Mouse (Mus musculus) activated CD4-positive, CD25-positive, alpha-beta regulatory T cell, adult 4 months (primary cell): ENCODE data around the gene Lage3. TPM values are rescaled to one million over a fixed set of nuclear protein-coding genes. Genes with fewer than 3 reads are reported as not detected.
A peak's percentile ranks its signal among the peaks of the same experiment; 100 is the strongest.
"Not testable (repeated sequence)": the region's sequence is repeated elsewhere in the genome, so short reads cannot be mapped to it uniquely, and the experiment has no call there.

Experiments
- ATAC-seq: one replicate; pipeline ENCODE4 v1.8.0; 2017
- polyA plus RNA-seq, 2 experiments: library from polyadenylated mRNA; unstranded; fragments of 100-300 nt; shearing (Covaris generic); gene quantifications; one replicate each; pipeline ENCODE4 v1.2.1; 2017

Gene Lage3
- 10 to 100 TPM; 70.4 to 87.6 TPM for polyA plus RNA-seq

DNA sequence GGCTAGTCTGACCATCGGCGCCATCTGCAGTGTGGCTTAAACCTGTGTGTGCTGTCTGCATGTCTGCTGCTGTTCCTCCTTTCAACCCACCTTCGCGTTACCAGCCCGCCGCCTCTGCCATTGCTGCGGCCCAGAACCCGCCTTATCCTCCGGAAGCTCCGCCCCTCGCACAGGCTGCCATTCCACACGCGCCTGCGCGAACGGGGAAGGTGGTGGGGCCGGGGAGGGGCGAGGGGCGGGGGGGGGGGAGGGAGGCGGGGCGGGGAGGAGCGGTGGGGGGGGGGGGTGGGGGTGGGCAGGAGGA is at the start of gene Lage3:
Gene Lage3, minus strand, starts transcription at position 152 of the 304 bp plus-strand sequence.
- peak; percentile 77 for ATAC-seq

DNA sequence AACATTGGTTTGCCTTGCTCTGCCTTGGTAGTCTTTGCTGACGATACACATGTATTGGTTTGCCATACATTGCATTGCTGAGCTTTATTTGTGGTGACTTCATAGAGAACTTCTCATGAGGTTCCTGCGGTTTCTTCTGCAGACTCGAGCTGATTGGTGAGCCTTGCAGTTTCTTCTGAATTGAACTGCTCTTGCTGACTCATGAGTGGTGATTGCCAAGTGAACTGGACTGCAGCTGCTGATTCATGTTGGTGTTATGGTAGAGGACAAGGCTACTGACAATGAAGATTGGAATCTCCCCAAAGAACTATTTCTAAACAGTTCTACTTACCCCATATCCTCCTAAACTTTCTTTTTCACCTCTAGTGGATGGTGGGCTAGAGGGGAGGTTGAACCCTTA is 46.7 kb upstream of the Lage3 start:
- no peak for ATAC-seq

DNA sequence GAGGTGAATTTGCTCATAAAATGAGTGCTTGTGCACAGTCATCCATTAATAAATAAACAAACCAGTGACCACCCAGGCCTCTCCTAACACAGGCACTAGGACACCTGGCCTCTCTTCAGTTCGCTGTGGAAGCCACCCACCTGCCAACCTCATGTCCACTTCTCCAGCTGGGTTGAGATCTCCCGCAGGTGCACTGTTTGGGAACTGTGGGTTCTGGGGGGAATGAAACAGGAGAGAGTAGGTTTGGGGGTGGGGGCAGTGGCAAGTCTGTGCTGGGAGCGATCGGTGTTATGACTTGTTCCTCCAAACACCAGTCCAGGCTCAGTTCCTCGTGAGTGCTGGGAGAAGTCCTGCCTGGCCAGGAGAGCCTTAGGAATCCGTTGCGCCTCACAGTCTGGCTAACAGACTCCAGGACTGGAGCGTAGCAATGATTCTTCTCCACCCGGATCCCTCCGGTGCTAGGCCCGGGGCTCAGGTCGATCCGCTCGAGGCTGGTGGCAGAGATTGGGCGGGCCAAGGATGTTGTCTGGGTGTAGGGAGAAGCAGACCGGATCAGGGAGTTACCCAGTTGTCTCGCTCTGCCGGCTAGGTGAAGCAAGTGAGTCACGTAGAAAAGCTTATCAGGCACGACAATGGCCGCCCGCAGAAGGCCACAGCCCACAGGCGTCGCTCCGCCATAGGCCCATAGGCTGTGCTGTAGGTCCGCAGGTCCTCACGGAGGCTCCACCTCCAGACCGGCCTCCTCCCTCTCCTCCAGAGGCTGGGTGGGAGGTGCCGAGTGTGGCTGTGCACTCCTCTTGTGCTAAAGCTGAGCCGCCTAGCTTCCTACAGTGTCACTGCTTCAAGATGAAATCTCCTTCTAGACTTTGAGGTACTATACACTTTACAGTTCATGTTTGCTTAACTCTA is 39.4 kb upstream of the Lage3 start, which contains the start of the genes Fam3a and Ikbkg:
Gene Fam3a, minus strand, starts transcription at position 738 of the 909 bp plus-strand sequence.
Gene Ikbkg, plus strand, starts transcription at position 756 of the 909 bp plus-strand sequence.
- peak; percentile 98 for ATAC-seq

DNA sequence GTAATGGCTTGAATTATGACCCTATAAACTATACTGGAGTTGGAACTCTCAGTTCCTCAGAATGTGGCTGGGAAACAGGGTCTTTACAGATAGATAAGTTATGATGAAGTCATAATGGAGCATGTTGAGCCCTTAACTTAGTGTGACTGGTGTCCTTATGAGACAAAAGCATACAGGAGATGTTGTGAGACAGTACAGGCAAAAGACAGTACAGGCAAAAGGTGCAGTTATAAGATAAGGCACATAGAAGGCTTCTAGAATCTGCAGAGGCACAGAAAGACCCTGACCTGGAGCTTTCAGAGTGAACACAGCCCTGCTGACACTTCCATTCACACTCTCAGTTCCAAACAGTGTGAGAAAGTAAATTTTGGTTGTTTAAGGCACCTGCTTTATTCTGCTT is 34.7 kb upstream of the Lage3 start:
- no peak for ATAC-seq

DNA sequence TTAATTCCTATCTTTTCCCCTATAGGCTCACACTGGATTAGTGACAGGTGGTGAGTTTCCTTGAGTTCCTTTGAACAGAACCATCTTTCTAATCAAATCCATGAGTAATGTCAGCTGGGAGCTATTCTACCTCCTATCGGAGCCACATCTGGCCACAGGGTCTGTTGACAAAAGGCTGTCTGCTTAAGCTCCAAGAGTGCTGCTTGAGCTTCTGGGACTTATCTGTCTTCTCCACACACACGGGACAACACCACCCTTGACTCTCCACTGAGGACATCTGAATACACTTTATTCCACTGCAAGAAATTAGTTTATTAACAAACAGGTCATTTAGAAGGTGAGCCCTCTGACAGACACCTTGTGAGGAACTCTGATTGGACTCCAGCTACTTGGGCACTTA is 31.0 kb upstream of the Lage3 start:
- no peak for ATAC-seq

DNA sequence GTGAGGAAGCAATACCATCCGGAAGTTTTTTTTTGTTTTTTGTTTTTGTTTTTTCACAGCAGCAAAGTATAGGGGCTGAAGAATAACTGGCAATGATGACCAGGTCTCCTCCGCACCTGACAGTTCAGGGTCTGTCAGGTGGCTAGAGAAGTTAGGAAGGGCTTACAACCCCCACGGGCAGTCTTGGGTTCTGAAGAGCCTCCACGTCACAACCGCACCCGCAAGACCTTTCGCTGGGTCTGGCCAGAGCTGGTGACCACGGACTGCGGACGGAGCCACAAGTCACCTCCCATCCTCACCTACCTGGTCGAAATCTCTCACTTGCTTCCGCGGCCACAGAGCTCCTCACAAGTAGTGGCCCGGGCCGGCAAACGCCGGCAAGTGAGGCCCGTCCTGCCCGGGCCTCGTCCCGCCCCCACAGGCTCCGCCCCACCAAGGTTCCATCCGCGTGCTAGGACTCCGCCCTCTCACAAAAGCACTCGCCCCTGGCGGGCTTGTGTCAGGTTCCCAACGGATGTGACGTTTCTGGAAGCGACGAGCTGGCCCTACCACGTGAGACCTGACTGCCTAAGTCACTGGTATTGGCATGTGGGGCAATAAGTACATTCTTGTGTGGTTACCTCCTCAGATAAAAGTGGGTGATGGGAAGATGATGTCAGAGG is 19.6 kb upstream of the Lage3 start, which contains the start of the genes Ubl4a and Slc10a3:
Gene Ubl4a, minus strand, starts transcription at position 331 of the 662 bp plus-strand sequence.
Gene Slc10a3, minus strand, starts transcription at position 462 of the 662 bp plus-strand sequence.
- peak; percentile 95 for ATAC-seq

DNA sequence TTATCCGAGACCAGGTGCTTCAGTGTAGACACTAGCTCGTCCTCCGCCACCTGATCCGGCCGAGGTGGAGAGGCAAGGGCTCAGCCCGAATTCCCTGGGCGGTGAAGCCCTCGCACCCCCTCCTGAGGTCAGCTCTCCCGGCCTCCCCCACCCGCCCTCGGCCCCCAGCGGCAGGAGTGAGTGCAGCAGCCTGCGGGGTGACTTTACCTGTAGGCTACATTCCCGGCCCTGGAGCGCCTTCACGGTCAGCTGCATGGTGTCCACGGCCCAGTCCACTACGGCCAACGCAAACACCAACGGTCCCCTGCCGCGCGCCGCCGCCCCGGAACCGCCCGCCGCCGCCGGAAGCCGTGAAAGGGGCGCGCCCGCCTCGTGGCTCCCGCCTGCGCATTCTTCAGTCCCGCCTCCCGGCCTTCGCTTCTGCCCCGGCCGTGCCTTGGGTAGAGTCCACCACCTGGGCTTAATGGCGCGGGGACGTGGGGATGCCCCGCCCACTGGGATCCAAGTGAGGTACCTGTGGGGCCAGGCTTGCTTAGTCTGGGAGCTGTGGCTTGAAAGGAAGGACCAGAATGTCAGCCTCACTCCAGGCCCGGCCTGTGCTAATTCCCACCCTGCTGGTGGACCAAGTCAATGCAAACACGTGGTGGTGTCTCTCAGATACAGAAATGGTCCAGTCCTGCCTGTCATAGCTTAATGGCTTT is 14.9 kb upstream of the Lage3 start:
- ATAC-seq = peak; percentile 42

DNA sequence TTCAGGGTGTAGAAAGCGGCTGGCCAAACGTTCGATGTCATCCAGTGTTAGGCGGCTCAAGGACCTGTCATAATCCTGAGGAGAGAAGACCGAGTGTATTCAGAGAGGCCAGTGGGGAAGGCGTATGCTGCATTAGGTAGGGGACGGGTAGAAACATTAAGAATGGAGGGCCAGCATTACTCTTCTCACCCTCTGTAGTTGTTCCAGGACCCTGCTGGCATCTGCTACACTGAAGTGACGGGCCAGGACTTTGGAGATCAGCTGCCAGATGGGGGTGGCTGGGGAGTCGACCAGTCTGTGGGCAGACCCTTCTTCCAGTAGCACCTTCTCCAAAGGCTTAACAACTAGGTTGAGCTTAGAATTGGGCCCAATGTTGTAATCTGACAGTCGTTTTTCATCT is 14.1 kb upstream of the Lage3 start:
- no peak for ATAC-seq

DNA sequence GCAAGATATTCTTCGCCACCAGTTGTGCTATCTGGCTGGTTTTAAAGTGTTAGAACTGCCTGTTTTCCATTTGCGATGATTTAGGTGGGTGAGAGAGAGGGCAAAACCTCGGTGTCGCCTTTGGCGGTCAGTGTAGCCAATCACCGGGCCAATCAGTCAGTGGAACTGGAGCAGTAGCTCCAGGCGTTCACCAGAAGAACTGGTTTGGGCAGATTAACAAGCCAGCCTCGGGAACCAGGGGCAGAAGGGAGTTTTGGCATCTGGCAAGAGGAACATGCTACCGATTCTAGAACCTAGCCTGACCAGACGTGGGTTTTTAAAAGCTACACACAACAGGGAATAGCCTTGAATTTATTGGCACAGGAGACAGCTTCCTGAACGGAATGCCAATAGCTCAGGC is 5.8 kb upstream of the Lage3 start:
- no peak for ATAC-seq

DNA sequence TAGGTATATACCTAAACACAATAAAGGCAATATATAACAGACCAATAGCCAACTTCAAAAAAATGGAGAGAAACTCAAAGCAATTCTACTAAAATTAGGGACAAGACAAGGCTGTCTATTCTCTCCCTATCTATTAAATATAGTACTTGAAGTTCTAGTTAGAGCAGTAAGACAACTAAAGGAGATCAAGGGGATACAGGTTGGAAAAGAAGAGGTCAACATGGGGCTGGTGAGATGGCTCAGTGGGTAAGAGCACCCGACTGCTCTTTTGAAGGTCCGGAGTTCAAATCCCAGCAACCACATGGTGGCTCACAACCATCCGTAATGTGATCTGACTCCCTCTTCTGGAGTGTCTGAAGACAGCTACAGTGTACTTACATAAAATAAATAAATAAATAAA is 3.7 kb upstream of the Lage3 start:
- not testable (repeated sequence) for ATAC-seq

DNA sequence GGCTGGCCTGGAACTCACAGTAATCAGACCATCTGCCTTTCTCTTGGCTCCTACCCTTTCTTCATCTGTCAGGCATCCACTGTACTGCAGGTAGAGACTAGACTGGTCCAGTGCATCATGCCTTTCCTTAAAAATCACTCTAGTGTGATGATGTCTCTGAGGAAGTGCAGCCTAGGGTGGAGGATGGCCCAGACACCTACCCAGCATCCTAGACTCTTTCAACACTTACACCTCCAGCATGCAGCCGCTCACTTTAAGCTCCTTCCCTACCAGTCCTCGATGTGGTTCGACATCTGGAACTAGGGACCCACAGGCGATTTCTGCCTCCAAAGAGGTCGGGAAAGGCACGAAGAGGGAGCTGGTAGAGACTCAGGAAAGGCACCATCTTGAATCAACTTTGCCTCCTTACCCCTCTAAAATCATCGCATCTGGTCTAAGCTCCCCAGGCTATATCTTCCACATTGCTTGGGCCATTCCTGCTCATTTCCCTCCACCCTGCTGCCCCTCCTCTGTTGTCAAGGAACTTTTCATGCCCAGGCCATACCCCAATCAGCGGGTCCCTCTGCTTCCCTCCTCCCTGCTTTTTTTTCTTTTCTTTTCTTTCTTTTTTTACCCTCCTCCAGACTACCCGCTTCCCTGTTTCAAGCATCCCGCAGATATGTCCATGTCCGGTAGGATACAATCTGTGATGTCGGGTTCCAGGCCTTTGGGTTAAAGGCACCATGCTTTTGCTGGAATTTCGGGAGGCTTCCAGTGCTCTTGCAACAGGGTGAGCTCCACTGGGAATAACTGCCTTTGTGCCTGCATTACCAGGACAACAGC is 562 bp downstream of the Lage3 start:
- no peak for ATAC-seq

DNA sequence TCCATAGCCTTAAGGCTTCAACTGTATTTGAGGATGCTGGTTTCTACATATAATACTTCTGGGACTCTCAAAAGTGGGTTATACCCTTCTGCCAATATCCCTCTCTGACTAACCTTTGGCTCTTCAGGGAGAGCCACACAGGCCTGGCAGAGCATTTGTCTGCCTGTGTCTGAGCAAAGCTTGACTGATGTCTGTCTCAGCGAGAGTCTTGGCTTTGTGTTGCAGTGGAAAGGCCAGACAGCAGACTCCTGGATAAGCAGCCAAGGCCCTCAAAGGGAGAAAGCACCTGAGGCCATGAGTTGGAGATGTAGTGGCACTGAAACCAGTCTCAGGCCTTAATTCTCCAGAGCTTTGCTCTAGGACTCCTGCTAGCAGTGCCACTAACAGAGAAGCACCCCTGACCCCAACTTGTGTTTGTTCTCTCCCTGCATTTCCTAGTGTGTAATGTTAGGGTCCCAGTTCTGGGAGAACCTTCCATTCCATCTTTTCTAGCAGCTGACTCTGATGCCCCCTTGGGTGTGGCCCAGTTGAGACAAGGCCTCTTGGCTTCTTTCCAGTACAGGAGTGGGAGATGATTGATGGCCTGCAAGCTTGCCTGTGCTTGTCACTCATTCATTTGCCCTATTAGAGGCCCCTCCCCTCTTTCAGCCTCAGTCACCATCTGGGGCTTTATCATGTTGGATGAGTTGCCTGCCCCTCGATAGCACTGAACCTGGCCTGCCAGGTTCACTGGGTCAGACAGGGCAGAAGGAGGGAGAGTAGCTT is 23.1 kb downstream of the Lage3 start:
- no peak for ATAC-seq

DNA sequence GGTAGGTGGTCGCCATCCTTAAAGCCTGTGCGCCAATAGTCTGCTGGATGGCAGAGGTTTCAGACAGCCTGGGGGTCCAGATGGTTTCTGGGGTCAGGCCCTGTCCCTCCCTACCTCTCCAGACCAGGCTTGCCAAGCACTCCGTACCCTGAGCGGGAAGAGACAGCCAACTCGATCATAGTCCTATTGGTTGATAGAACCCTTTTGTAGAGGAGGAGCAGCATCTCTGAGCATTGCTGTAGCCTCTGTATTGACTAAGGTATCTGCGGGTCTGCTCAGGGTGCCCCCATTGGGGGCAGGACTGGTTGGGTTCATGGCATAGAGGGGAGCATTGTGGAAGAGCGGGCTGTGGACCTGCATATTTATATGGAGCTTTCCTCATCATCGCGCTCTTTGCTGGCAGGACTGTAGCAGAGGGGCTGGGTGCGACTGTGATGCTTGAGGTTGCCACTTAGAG is 24.2 kb downstream of the Lage3 start:
- no peak for ATAC-seq

DNA sequence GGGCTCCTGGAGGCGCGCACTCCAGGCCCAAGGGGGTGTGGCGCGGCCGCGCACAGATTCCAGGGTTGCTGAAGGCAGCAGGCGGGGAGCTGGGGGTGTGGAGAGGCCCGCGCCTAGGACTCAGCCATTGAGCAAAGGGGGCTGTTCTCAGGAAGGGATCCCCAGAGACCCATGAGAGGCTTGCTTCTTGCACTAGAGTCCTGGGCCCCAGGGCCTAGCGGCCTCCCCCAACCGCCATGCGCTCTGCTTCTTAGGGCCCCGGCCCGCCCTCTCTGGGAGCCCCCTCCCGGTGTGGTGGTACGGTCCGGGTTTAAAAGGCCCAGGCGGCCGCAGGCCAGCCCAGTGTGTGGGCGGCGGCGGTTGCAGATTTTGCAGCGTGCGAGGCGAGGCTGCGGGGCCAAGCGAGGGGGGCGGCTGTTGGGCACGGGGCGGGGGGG is 24.7 kb downstream of the Lage3 start, which contains the start of gene Plxna3:
Gene Plxna3, plus strand, starts transcription at position 342 of the 437 bp plus-strand sequence.
- ATAC-seq = peak; percentile 75

DNA sequence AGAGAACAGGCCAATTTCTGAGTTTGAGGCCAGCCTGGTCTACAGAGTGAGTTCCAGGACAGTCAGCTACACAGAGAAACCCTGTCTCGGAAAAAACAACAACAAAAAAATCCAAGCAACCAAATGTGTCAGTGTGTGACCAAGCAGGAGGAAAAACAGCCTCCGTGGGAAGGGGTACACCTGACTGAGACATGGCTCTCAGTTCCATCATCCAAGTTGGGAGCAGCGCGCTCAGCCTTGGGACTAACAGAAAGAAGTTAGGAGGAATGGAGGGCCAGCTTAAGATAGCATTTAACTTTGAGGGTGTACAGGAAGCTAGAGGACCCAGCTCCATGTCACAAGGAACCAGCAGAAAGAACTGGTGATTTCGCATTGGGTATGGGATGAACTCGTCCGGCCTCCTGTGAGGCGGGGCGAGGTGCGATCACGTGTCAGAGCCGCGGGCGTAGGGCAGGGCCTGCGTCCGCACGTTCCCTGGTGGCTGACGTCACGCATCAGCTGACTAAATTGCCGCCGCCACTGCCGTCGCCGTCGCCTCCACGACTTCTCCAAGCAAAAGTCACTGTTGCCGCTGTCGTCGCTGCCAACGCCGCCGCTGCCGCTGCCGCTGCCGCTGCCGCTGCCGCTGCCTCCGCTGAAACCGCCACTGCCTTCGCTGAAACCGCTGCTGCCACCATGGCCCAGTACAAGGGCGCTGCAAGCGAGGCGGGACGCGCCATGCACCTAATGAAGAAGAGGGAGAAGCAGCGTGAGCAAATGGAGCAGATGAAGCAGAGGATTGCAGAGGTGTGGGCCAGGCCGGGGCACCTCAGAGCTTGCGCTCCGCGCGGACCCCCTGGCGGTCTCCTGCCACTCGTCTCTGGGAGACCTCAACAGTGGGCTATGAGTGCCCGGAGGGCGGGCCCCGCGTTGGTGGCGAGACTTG is 40.6 kb downstream of the Lage3 start, which contains the start of gene Fam50a:
Gene Fam50a, plus strand, starts transcription at position 494 of the 925 bp plus-strand sequence.
- ATAC-seq = peak; percentile 96

DNA sequence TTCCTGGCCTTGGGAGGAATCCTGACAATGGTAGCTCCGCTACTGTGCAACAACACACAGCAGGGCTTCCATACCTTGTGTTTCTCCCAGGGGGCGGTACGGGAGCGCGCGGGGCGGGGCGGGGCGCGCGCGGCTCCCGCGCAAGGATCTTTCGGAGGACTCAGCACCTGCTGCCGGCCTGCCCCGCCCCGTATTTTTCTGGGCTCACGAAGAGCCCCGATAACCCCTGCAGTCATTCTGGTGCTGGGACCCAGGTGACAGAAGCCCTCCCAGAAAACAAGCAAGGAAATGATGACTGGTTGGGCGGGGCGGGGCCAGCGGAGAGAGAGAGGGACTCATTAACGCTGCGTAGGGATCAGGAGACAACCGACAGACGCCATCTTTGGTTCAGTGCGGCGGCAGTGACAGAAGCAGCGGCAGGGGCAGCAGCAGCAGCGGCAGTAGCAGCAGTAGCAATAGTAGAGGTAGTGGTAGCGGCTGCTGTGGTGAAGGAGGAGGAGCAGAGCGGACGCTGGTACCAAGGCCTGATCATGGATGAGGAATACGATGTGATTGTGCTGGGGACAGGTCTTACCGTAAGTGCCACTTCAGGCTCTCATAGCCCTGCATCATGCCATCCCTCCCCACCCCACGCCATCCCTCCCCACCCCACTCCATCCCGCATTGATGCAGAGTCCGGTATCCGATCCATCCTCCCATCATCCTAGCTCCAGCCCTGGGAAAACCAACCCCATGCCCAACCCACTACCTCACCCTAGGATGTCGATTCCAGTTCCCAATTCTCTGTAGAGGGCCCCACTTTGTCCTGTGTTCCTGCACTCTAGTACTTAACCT is 48.3 kb downstream of the Lage3 start, which contains the start of gene Gdi1:
Gene Gdi1, plus strand, starts transcription at position 132 of the 834 bp plus-strand sequence.
- peak; percentile 77 for ATAC-seq
